Mouse (Mus musculus) liver, embryonic 14.5 days (tissue): Measurements from ENCODE around the gene Sec16b. TPM values are rescaled to one million over a fixed set of nuclear protein-coding genes. Genes with fewer than 3 reads are reported as not detected.
A peak's percentile ranks its signal among the peaks of the same experiment; 100 is the strongest.

Experiments used
- ATAC-seq: fragments of 200-750 bp; cut with Nextera tagmentation; 2 replicates; pipeline ENCODE4 v1.8.0; 2017; ENCODE audit warnings: moderate number of reproducible peaks, mild to moderate bottlenecking, moderate library complexity; ENCODE audit not compliant: insufficient read depth
- DNase-seq, 3 experiments: peaks; one replicate each; pipeline ENCODE4 v3.0.0-alpha.2; 2012 to 2013; ENCODE audit warnings: low read depth in 3 of 3, low spot score in 3 of 3
- H3K27ac ChIP-seq: fragments of 300-500 bp; sonication (generic); 2 replicates; pipeline ENCODE4 v1.5.1; 2014; ENCODE audit warnings: moderate library complexity, mild to moderate bottlenecking, control low read depth, inconsistent platforms
- H3K27me3 ChIP-seq: fragments of 300-500 bp; sonication (generic); 2 replicates; pipeline ENCODE4 v1.6.1; 2014; ENCODE audit warnings: mild to moderate bottlenecking, low read length, moderate library complexity; ENCODE audit not compliant: control insufficient read depth, insufficient read depth
- H3K36me3 ChIP-seq: fragments of 300-500 bp; sonication (generic); replicated peaks from 2 replicates; pipeline ENCODE4 v1.6.1; 2014; ENCODE audit warnings: low read depth; ENCODE audit not compliant: control insufficient read depth, insufficient read depth
- H3K4me1 ChIP-seq, 2 experiments: fragments of 200-500 bp in 1 of 2; fragments of 300-500 bp in 1 of 2; sonication (generic) in 1 of 2; replicated peaks; 2 replicates each; pipeline ENCODE4 v1.6.1; 2012 to 2014; ENCODE audit warnings: antibody characterized with exemption in 1 of 2, inconsistent platforms in 1 of 2, low read length in 1 of 2; ENCODE audit not compliant: control insufficient read depth in 2 of 2, insufficient read depth in 2 of 2
- H3K4me2 ChIP-seq: fragments of 300-500 bp; sonication (generic); 2 replicates; pipeline ENCODE4 v1.6.1; 2014; ENCODE audit warnings: low read depth, mild to moderate bottlenecking, control low read depth, moderate library complexity
- H3K4me3 ChIP-seq, 2 experiments: fragments of 200-500 bp in 1 of 2; fragments of 300-500 bp in 1 of 2; sonication (generic) in 1 of 2; 2 replicates each; pipeline ENCODE4 v1.5.1; 2012 to 2014; ENCODE audit warnings: low read depth in 2 of 2, low read length in 2 of 2, mild to moderate bottlenecking in 2 of 2, control low read depth in 1 of 2, inconsistent platforms in 1 of 2, moderate library complexity in 1 of 2; ENCODE audit not compliant: insufficient read depth in 1 of 2
- H3K9ac ChIP-seq: fragments of 300-500 bp; sonication (generic); replicated peaks from 2 replicates; pipeline ENCODE4 v1.6.1; 2014; ENCODE audit warnings: mild to moderate bottlenecking, control low read depth, moderate library complexity
- H3K9me3 ChIP-seq: fragments of 300-500 bp; sonication (generic); 2 replicates; pipeline ENCODE4 v1.6.1; 2016; ENCODE audit warnings: low read length, mixed read lengths; ENCODE audit not compliant: control insufficient read depth
- CTCF ChIP-seq: IDR thresholded peaks from 2 replicates; pipeline ENCODE4 v1.5.1; 2016; ENCODE audit warnings: antibody characterized with exemption, low read depth, control low read depth
- EP300 ChIP-seq: IDR thresholded peaks from 2 replicates; pipeline ENCODE4 v1.6.1; 2016; ENCODE audit warnings: antibody characterized with exemption, low read depth
- WGBS: fragments of 180-500 bp; shearing (Covaris S2); extraction: QIAGEN DNeasy Blood & Tissue Kit; methylation state at CpG from one replicate; pipeline ENCODE4 v1.1.7; 2014; ENCODE audit not compliant: insufficient replicate concordance; 5-methylcytosine and 5-hydroxymethylcytosine counted together
- polyA plus RNA-seq, 2 experiments: library from polyadenylated mRNA; depleted of rRNA in 1 of 2; stranded (reverse) in 1 of 2; unstranded in 1 of 2; fragments of >200 nt; fragmentation: Nextera tagmentation in 1 of 2; extraction: Ambion mirVana in 1 of 2; gene quantifications; 2 replicates each; pipeline versions ENCODE4 v1.2.1 to v1.2.3; 2012 to 2014

Sec16b gene
- polyA plus RNA-seq, 2 experiments = 3.0 to 5.1 TPM

DNA sequence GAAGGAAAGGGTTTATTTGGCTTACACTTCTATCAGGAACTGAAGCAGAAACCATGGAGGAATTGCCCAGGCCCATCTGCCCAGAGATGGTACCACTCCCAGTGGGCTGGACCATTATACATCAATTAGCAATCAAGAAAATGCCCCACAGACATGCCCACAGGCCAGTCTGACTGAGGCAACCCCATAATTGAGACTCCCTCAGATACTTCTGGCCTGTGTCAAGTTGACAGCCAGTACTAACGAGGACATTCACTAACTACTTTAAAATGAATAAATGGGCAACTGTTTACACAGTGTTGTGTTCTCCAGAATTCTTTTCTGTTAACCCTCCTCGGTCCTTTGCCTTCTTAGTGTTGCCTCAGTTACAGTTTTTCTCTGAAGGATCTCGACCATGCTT is 44.2 kb upstream of the Sec16b start:
- no peak for TF ChIP-seq CTCF
- no peak for TF ChIP-seq EP300
- H3K4me3 ChIP-seq = no peak overlapping the region
- no peaks in the 10 kb centered on the region for H3K9me3 ChIP-seq
- H3K36me3 ChIP-seq = no peaks in the 10 kb centered on the region
- no peak overlapping the region for H3K4me2 ChIP-seq
- peaks cover 3 to 6% of the 10 kb centered on the region in 2 experiments; a peak in 2 of 4 replicates for H3K4me1 ChIP-seq
- DNase-seq (no peak), ATAC-seq (no peak)
- H3K27me3 ChIP-seq = no peaks in the 10 kb centered on the region
- no peak overlapping the region for H3K9ac ChIP-seq
- no peak overlapping the region for H3K27ac ChIP-seq
- 58% methylated on average over 3 of the region's 3 CpGs for WGBS

DNA sequence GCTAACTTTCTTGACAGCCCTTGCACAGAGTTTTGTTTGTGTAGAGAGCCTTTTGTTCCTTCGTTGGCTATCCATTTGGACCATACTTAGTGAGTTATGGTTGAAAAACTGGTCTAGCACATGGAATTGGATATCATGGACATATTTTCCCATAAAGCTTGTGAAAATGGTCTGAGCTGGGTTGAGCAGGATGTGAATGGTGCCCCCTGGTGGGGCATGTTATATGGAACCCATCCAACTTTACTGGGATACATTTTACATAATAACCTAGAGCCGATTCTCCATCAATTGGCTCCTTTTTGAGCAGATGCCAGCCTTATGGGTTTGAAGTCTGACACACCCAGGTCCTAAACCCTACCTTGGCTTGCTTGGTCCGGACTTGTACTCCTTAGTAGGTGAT is 41.3 kb upstream of the Sec16b start:
- no peak for DNase-seq
- 66% methylated on average over 3 of the region's 3 CpGs for WGBS

GRCm38 (mm10) chr1:157467866-157468265 is 38.7 kb upstream of the Sec16b start:
- Histone ChIP-seq H3K36me3 (no peaks in the 10 kb centered on the region), H3K9me3 (no peaks in the 10 kb centered on the region), H3K9ac (no peak overlapping the region), H3K27ac (no peak overlapping the region), H3K27me3 (no peaks in the 10 kb centered on the region), H3K4me2 (no peak overlapping the region), H3K4me3 (no peak overlapping the region), H3K4me1 (no peaks in the 10 kb centered on the region)
- TF ChIP-seq CTCF (no peak), EP300 (no peak)
- ATAC-seq (no peak), DNase-seq (no peak)
- 79% methylated on average over 8 of the region's 8 CpGs for WGBS

More for the DNA sequence above, 41.3 kb upstream of the Sec16b start:
- Histone ChIP-seq H3K27ac (no peak overlapping the region), H3K36me3 (no peaks in the 10 kb centered on the region), H3K9ac (no peak overlapping the region), H3K4me3 (no peak overlapping the region), H3K4me1 (no peaks in the 10 kb centered on the region), H3K27me3 (no peaks in the 10 kb centered on the region), H3K4me2 (no peak overlapping the region), H3K9me3 (no peaks in the 10 kb centered on the region)
- TF ChIP-seq CTCF = peak; percentile 54
- no peak for TF ChIP-seq EP300
- no peak for ATAC-seq

DNA sequence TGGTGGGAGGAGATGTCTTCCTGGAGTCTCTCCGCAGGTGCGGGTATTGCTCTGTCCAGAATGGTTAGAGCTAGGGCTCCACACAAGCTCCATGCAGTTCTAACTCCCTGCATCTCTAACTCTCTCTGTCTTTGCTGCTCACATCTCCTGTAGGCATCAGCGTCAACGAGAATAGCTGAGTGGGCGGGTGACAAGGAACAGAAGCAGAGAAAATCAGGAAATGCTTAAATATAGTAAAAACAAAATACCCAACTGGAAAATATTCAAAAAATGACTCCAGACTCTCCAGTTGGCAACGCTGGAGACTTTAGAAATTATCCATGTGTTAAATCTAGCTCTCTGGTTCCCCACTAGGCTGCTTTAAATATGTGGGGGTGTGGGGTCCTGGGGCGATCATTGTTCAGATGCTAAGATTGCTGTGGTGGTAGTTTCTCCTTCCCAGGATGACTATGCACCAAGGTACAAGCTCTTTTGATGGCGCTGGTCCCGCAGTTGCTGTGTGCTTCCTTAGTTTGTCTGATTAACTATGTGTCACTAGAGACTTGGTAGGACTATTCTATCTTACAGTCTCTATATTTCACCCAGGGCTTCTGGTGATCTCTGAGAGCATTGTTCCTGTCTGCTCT is 35.7 kb upstream of the Sec16b start:
- Histone ChIP-seq H3K4me1 (no peaks in the 10 kb centered on the region), H3K9ac (no peak overlapping the region), H3K9me3 (no peaks in the 10 kb centered on the region), H3K27me3 (no peaks in the 10 kb centered on the region), H3K4me2 (no peak overlapping the region), H3K27ac (no peak overlapping the region), H3K4me3 (no peak overlapping the region), H3K36me3 (no peaks in the 10 kb centered on the region)
- no peak for ATAC-seq
- whole genome bisulfite sequencing = 73% methylated on average over 9 of the region's 9 CpGs
- TF ChIP-seq CTCF (no peak), EP300 (no peak)
- no peak for DNase-seq

DNA sequence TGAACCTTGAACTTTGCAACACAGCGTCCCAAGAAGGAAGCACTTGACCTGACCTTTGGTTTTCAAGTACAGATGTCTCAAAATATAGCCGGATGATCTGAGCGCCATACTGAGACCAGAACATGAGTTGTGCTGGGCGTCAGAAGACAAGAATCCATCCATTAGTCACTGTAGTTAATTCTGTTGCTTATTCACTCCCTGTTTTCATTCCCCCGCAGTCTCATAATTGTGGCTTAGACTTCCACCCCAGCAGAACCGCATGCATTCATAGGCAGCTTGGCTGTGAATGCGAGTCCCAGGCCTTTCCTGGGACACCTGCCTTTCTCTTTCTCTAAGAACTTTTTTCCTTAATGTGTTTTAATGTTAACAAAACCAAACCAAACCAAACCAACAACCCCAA is 33.8 kb upstream of the Sec16b start:
- no peak for ATAC-seq
- H3K36me3 ChIP-seq = no peaks in the 10 kb centered on the region
- H3K4me1 ChIP-seq = no peaks in the 10 kb centered on the region
- H3K4me2 ChIP-seq = no peak overlapping the region
- WGBS = 73% methylated on average over 7 of the region's 7 CpGs
- no peaks in the 10 kb centered on the region for H3K9me3 ChIP-seq
- no peak overlapping the region for H3K9ac ChIP-seq
- no peak overlapping the region for H3K4me3 ChIP-seq
- no peak for DNase-seq
- TF ChIP-seq CTCF = no peak
- no peak for TF ChIP-seq EP300
- H3K27me3 ChIP-seq = no peaks in the 10 kb centered on the region
- no peak overlapping the region for H3K27ac ChIP-seq
